Mouse (Mus musculus): Measurements from ENCODE around the gene Rnf216.
"Not testable (repeated sequence)": the region's sequence is repeated elsewhere in the genome, so short reads cannot be mapped to it uniquely, and the experiment has no call there.

Rnf216 gene

DNA sequence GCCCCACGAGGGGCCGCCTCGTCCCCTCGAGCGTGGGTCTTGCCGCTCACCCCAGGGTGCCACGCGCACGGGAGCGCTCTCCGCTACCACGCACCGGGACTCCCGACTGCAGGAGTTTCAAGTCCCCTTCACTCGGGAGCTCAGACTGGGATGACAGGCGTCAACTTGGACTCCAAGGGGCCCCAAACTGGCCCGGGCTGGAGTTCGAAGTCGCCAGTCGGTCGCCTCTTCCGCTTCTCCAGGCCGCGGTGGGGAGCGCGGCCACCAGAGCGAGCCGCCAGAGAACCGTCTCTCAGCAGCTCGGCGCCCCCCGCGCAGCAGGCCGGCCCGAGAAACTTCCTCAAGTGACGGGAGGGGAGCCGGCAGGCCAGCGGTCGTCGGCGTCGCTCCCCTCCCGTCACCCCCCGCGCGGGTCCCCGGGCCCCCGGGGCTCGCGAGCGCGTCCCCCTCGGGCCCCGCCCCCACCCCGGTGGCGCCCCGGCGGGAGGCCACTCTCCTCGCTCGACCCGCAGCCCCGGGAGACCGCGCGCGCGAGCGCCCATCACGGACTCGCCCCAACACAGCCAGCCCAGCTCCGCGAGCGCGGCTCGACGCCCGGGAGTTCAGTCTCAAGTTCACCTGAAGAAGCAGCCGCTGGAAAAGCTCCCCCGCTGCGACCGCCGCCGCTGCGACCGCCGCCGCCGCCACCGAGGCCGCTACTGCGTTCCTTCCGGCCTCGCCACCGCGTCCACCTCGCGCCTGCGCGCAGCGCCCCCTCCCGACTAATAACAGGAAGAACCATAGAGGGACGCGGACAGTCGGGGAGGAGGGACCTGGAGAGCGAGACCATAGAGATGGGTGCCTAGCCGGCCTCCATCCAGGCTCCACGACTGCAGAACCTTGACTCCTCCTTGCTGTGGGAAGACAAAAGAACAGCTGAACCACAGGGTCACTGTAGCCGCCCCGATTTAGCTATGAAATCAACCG, at the start of gene Rnf216:
TSS of gene Rnf216 (minus strand) at position 714 of the 966 bp plus-strand sequence.
- DNase-seq (ENCODE audit: low read depth, low spot score), result peak; percentile 96

- no peak for DNase-seq (ENCODE audit: low read depth, low spot score)
Observed at GRCm38 (mm10) chr5:143155534-143155933, 42.7 kb upstream of the Rnf216 start.

- no peak for DNase-seq (ENCODE audit: low read depth, low spot score)
Observed at GRCm38 (mm10) chr5:143153756-143154155, 41.0 kb upstream of the Rnf216 start.

GRCm38 (mm10) chr5:143150044-143150443, 37.2 kb upstream of the Rnf216 start:
- no peak for DNase-seq (ENCODE audit: low read depth, low spot score)

DNA sequence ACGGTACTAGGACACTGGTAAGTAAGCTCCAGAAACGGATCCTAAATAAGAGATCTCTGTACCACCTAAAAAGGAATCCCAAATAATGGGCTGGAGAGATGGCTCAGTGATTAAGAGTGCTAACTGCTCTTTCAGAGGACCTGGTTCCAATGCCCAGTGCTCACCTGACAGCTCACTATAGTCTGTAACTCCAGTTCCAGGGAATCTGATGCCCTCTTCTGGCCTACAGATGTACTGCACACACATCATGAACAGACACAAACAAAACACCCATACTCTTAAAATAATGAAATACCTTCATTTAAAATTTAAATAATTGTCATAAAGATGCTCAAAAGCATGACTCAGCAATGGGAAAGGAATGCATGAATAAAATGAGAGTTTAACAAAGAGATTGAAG, 36.7 kb upstream of the Rnf216 start:
- no peak for DNase-seq (ENCODE audit: low read depth, low spot score)

- DNase-seq (ENCODE audit: low read depth, low spot score), result no peak
Observed at GRCm38 (mm10) chr5:143148661-143149060, 35.9 kb upstream of the Rnf216 start.

DNA sequence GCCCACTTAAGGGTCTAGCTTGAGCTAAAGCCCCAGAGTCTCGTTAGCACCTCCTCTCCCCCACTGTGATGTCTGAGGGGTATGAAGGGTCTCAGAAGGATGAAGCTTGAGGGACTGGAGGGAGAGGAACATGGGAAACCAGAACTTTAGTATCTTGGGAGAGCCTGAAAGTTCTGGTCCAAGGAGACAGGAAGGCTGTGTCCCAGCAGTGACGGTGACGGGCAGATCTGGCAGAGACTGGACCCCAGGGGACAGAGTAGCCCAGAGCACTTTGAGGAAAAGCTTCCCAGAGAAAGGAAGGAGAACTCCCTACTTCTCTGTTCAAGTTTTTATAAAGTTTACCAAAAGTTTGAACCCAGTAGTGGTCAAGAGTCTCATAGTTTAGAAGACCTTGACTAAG, 34.7 kb upstream of the Rnf216 start, which contains the start of gene Olfr718-ps1:
TSS of gene Olfr718-ps1 (minus strand) at position 101 of the 400 bp plus-strand sequence.
- DNase-seq (ENCODE audit: low read depth, low spot score), result no peak

DNA sequence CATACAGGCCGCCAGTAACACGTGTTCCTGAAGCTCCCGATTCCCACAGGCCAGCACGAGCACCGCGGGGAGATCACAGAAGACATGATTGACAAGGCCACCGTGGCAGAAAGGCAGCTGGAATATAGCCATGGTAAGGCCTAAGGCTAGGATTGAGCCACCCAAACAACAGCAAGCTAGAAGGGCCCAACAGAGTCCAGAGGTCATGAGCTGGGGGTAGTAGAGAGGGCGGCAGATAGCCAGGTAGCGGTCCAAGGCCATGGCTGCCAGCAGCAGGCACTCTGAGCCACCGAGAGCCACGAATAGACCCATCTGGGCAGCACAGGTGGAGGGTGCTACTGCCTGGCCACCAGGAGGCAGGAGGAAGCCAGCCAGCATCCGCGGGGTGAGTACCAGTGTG, 24.8 kb upstream of the Rnf216 start:
- DNase-seq (ENCODE audit: low read depth, low spot score), result no peak

GRCm38 (mm10) chr5:143135042-143135441, 22.2 kb upstream of the Rnf216 start:
- no peak for DNase-seq (ENCODE audit: low read depth, low spot score)

- not testable (repeated sequence) for DNase-seq (ENCODE audit: low read depth, low spot score)
Observed at GRCm38 (mm10) chr5:143134216-143135010, 21.6 kb upstream of the Rnf216 start.

DNA sequence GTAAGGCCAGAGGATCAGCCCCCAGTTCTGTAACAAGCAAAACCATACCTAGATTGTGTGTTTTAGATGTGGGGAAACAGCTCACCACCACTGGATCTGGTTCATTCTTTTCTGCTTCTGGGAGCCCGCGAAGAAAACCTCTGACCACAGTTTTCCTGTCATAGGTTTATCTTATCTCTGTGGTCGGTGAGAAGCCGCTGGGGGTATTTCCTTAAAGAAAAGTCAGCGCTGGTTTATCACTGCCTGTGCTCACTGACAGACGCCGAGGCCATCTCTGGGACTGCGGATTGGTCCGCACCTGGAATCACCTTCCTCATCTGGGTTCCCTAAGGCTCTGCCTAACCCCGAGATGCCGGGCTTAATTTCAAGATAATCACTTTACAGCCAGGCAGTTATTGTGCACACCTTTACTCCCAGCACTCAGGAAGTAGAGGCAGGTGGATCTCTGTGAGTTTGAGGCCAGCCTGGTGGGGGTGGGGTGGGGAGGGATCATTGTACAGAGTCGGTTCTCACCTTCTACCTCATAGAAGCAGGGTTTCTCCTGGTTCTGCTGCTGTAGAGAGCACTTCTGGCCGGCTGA, 20.2 kb upstream of the Rnf216 start:
- no peak for DNase-seq (ENCODE audit: low read depth, low spot score)

DNA sequence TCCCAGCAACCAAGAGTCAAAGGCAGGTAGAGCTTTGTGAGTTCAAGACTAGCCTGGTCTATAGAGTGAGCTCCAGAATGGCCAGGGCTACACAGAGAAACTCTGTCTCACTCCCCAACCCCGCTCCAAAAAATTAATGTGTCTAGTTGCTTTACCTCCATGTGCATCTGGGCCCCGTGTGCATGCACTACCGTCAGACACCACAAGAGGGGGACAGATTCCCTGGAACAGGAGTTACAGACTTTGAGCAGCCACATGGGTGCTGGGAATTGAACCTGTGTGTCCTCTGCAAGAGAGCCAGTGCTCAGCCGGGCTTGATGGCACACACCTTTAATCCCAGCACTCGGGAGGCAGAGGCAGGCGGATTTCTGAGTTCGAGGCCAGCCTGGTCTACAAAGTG, 17.5 kb upstream of the Rnf216 start:
- no peak for DNase-seq (ENCODE audit: low read depth, low spot score)

DNA sequence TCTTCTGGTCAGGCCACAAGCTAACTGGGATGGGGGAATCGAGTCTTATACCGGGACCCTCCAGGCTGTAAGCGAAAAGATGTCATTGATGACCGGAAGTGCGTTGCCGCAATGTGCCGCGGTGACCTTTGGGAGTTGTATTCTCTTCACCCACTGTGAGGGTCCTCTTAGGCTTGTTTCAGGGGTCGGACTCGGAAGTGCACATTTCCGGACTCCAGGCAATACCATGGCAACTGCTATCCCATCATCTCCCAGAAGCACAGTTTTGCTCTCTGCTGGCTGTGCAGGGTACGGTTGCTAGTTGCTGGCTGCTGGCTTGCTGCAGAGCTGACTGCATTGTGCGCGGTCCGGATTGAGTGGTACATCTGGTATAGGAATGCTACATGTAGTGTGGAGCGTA, 16.3 kb upstream of the Rnf216 start:
- no peak for DNase-seq (ENCODE audit: low read depth, low spot score)

DNA sequence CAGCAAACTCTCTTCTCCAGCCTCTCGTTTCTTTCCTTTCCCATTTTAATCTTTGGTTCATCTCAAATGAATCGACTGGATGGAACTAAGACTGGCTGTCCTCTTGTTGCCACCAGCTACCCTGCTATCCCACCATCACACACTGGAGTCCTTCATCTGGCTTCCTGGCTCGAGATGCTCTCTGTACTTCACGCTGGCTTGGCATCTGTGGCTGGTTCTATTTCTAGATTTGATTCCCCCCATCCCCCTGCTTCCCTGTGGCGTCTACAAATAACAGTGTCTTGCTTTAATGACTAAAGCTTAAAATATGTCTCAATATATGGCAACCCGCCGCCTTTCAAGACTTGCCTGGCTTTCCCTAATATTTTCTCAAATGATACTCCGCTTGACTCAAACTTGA, 15.0 kb upstream of the Rnf216 start:
- no peak for DNase-seq (ENCODE audit: low read depth, low spot score)

DNA sequence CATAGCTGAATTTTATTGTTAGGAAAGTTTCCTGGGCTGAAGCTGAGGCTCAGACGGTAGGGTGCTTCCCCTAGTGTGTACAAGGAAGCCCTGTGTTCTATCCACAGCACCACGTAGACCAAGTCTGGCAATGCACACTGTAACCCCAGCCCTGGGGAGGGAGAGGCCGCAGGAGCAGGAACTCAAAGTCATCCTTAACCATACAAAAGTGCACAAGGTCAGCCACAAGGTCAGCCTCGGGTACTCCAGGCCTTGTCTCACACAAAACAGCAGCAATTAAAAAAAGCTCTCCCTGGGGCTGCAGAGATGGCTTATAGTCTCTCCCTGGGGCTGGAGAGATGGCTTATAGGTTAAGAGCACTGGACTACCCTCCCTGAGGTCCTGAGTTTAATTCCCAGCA, 14.1 kb upstream of the Rnf216 start:
- DNase-seq (ENCODE audit: low read depth, low spot score), result no peak

DNA sequence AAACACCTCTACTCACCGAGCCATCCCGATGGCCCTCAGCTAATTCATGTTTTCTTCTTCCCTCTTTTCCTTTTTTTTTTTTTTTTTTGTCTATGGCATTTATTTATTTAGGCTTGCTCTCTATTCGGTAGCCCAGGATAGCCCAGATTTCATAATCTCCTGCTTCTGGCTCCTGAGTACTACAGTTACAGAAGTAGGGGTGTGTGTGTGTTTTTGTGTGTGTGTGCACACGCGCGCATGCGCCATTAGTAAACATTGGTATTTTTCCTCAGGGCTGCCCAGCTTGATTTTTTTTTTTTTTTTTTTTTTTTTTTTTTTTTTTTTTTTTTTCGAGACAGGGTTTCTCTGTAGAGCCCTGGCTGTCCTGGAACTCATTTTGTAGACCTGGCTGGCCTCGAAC, 13.3 kb upstream of the Rnf216 start:
- no peak for DNase-seq (ENCODE audit: low read depth, low spot score)

DNA sequence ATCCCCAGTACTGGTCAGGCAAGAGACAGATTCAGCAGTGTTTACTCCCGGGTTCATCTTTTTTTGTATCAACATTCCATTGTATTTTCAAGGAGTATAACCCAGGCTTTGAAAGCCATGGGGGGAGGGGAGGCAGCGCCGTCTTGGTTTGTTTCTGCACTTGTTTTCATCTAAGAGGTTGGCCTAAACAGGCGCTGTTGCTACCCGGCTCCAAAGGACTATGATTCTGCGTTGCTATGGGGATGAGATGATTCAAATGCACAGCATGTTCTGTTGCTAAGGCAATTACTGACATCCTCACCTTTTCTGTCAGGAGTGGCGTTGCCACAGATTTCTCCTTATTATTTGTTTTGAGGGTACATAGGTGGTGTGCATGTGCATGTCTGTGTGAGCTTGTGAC, 12.8 kb upstream of the Rnf216 start:
- DNase-seq (ENCODE audit: low read depth, low spot score), result no peak

DNA sequence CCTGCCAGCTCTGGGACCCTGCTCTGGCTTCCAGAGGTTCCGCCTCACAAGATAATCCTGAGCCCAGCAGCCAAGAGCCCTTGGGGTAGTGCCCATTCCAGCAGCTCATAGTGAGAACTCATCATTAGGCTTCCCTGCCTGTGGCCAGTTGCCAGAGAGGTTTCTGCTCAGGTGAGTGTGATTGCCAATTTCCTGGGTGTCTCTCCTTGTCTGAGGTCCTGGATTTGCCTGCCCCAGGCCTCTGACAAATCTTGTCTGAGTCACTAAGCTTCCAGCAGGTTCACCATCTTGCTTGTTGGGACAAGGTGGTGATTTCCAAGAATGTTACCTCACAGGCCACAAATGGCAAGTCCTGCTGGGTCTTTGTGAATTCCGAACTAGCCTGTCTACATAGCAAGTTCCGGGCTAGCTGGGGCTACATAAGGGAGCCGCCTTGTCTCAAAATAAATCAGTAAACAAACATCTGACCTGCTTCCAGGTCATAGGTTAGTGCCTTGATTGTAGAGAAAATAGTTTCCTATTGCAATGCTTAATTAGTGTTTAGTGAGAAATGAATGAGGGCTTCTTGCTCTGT, 12.1 kb upstream of the Rnf216 start:
- DNase-seq (ENCODE audit: low read depth, low spot score), result no peak

GRCm38 (mm10) chr5:143122673-143123072, 9.9 kb upstream of the Rnf216 start:
- no peak for DNase-seq (ENCODE audit: low read depth, low spot score)

DNA sequence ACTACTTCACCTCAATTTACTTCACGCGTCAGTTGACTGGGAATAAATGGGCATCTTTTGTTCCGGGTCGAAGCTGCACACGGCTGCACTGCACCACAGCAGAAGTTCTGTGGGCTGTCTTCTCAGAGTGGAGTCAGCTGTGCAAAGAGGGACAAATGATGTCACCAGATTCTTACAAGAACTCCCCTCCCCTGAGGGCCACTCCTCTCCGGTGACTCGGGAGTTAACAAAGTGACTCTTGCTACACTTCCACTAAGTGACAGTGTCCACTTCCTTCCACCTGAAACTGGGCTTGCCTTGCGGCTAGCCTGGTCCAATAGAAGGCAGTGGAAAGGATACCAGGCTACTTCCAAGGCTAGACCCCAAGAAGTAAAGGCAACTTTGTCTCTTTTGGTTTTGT, 9.3 kb upstream of the Rnf216 start:
- no peak for DNase-seq (ENCODE audit: low read depth, low spot score)

- DNase-seq (ENCODE audit: low read depth, low spot score), result no peak
Observed at GRCm38 (mm10) chr5:143106842-143107241, 6.0 kb downstream of the Rnf216 start.

GRCm38 (mm10) chr5:143103231-143103630, 9.6 kb downstream of the Rnf216 start:
- DNase-seq (ENCODE audit: low read depth, low spot score), result no peak
